Mouse (Mus musculus) forebrain, embryonic 12.5 days (tissue): ENCODE results near the gene Pgp. TPM values are rescaled to one million over a fixed set of nuclear protein-coding genes. Genes with fewer than 3 reads are reported as not detected.
"Not testable (repeated sequence)": the region's sequence is repeated elsewhere in the genome, so short reads cannot be mapped to it uniquely, and the experiment has no call there.

Experiments used
- ATAC-seq: fragments of 200-750 bp; cut with Nextera tagmentation; 2 replicates; pipeline ENCODE4 v1.8.0; 2017; ENCODE audit warnings: moderate TSS enrichment; ENCODE audit not compliant: low FRiP score
- H3K27ac ChIP-seq: fragments of 300-500 bp; sonication (generic); 2 replicates; pipeline ENCODE4 v1.5.1; 2016; ENCODE audit warnings: mild to moderate bottlenecking
- H3K27me3 ChIP-seq: fragments of 300-500 bp; sonication (generic); 2 replicates; pipeline ENCODE4 v1.6.1; 2016; ENCODE audit warnings: mild to moderate bottlenecking
- H3K36me3 ChIP-seq: fragments of 300-500 bp; sonication (generic); replicated peaks from 2 replicates; pipeline ENCODE4 v1.6.1; 2016; ENCODE audit warnings: mild to moderate bottlenecking
- H3K4me1 ChIP-seq: fragments of 300-500 bp; sonication (generic); 2 replicates; pipeline ENCODE4 v1.6.1; 2016
- H3K4me2 ChIP-seq: fragments of 300-500 bp; sonication (generic); 2 replicates; pipeline ENCODE4 v1.6.1; 2016; ENCODE audit warnings: mild to moderate bottlenecking, moderate library complexity
- H3K4me3 ChIP-seq: fragments of 300-500 bp; sonication (generic); replicated peaks from 2 replicates; pipeline ENCODE4 v1.5.1; 2016; ENCODE audit warnings: mild to moderate bottlenecking
- H3K9ac ChIP-seq: fragments of 300-500 bp; sonication (generic); 2 replicates; pipeline ENCODE4 v1.6.1; 2016; ENCODE audit warnings: mild to moderate bottlenecking
- H3K9me3 ChIP-seq: fragments of 300-500 bp; sonication (generic); 2 replicates; pipeline ENCODE4 v1.6.1; 2016
- WGBS: fragments of 180-500 bp; shearing (Covaris S2); methylation state at CpG from one replicate; pipeline ENCODE4 v1.1.7; 2016; 5-methylcytosine and 5-hydroxymethylcytosine counted together
- polyA plus RNA-seq: library from polyadenylated mRNA; unstranded; fragments of >200 nt; fragmentation: Nextera tagmentation; extraction: Ambion mirVana; gene quantifications from 2 replicates; pipeline ENCODE4 v1.2.1, GENCODE M21; 2016

The Pgp gene
- polyA plus RNA-seq, 1 experiment from 2014 or later: 60.3 TPM

DNA sequence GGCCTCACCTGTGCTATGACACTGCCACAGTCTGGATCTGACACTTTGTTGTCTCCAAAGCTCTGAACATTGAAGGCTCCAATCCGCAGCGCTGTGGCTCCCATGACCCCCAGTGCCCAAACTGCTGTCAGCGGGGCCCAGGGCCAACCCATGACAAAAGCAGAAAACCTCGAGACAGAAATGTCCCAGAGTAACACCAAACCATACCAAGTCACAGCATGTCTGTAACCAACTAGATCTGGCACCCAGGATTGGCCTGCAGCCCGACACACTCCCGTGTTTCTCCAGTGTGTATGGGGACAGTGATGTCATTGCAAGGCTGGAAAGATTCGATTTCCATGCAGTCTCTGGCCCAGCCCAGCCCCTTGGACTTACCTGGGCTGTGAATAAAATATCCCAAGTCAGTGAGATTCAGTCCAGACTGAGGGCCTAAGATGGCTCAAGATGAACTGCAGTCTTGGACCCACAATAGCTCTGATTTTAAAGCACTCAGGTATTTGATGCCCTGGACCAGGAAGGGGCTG is 27.5 kb upstream of the Pgp start, which contains the start of gene Dnase1l2:
TSS of gene Dnase1l2 (minus strand) at position 474 of the 524 bp plus-strand sequence.
- Histone ChIP-seq H3K9me3 (no peaks in the 10 kb centered on the region), H3K4me2 (no peak within 1 kb of the TSS), H3K4me3 (no peak within 1 kb of the TSS), H3K9ac (no peak within 1 kb of the TSS; the same call in 1 of the 2 replicates), H3K36me3 (peaks cover 97% of the 10 kb centered on the region), H3K27me3 (no peaks in the 10 kb centered on the region), H3K27ac (no peak within 1 kb of the TSS), H3K4me1 (no peaks in the 10 kb centered on the region)
- whole genome bisulfite sequencing: 79% methylated on average over 7 of the region's 7 CpGs
- ATAC-seq: no peak

- 88% methylated on average over 4 of the region's 4 CpGs for WGBS
- Histone ChIP-seq H3K4me2 (no peak overlapping the region), H3K27ac (no peak overlapping the region), H3K36me3 (peaks cover 99% of the 10 kb centered on the region), H3K9me3 (no peaks in the 10 kb centered on the region), H3K4me3 (no peak overlapping the region), H3K9ac (no peak overlapping the region; the same call in 1 of the 2 replicates), H3K4me1 (no peaks in the 10 kb centered on the region), H3K27me3 (no peaks in the 10 kb centered on the region)
- ATAC-seq: no peak
Measured at GRCm38 (mm10) chr17:24443409-24443808, 26.8 kb upstream of the Pgp start.

GRCm38 (mm10) chr17:24446590-24446989 is 23.6 kb upstream of the Pgp start:
- no peak overlapping the region for H3K9ac ChIP-seq
- H3K4me2 ChIP-seq: no peak overlapping the region
- no peaks in the 10 kb centered on the region for H3K9me3 ChIP-seq
- peaks cover 99% of the 10 kb centered on the region for H3K36me3 ChIP-seq
- H3K27me3 ChIP-seq: no peaks in the 10 kb centered on the region
- H3K4me3 ChIP-seq: no peak overlapping the region
- H3K4me1 ChIP-seq: no peaks in the 10 kb centered on the region
- H3K27ac ChIP-seq: no peak overlapping the region
- WGBS: 90% methylated on average over 8 of the region's 8 CpGs
- ATAC-seq: no peak

DNA sequence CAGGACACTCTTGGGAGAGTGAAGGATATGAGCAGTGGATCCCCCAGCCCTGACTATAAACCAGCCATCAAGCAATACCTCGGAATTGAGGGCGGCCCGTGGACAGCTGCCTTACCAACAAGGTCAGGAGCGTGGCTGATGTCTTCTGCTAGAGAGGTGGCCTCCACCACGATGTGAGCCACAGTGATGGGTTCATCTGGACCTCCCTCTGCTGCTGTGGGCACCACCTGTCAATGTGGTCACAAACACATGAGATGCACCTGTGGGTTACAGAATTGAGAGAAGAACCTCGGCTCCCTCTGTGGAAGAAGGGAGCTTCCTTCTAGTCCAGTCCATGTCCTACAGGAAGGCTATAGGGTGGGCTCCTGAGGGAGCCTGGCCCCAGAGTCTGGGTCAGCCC is 20.7 kb upstream of the Pgp start:
- Histone ChIP-seq H3K4me3 (no peak overlapping the region), H3K36me3 (peaks cover 73% of the 10 kb centered on the region), H3K9me3 (no peaks in the 10 kb centered on the region), H3K27me3 (no peaks in the 10 kb centered on the region), H3K27ac (no peak overlapping the region), H3K4me1 (peaks cover 14% of the 10 kb centered on the region), H3K9ac (no peak overlapping the region), H3K4me2 (no peak overlapping the region)
- 94% methylated on average over 6 of the region's 6 CpGs for WGBS
- ATAC-seq: no peak

GRCm38 (mm10) chr17:24451220-24451619 is 19.0 kb upstream of the Pgp start:
- peaks cover 19% of the 10 kb centered on the region for H3K4me1 ChIP-seq
- peaks cover 56% of the 10 kb centered on the region for H3K36me3 ChIP-seq
- WGBS: 96% methylated on average over 6 of the region's 6 CpGs
- H3K27me3 ChIP-seq: no peaks in the 10 kb centered on the region
- ATAC-seq: no peak
- H3K4me2 ChIP-seq: no peak overlapping the region
- H3K9ac ChIP-seq: no peak overlapping the region
- H3K27ac ChIP-seq: no peak overlapping the region
- H3K9me3 ChIP-seq: no peaks in the 10 kb centered on the region
- H3K4me3 ChIP-seq: no peak overlapping the region

DNA sequence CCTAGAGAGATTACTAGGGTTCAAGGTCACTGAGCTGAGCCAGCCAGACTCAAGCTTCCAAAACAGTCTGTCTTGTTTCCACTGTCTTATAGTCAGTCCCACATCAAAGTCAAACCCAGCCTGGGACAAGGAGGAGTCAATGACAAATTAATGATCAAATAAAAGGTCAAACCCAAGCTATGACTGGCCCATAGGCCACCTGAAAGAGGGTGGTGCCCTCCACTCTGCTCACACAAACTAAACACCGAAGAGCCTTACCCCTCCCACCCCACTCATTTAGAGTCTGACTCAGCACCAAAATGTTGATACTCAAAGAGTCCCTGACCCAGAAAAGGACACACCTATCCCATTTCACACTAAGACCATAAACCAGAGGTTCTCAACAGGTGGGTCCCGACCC is 16.8 kb upstream of the Pgp start:
- no peaks in the 10 kb centered on the region for H3K27me3 ChIP-seq
- H3K36me3 ChIP-seq: peaks cover 35% of the 10 kb centered on the region
- no peak overlapping the region for H3K9ac ChIP-seq
- peak overlapping the region; percentile 55 for H3K4me2 ChIP-seq
- no peak overlapping the region for H3K27ac ChIP-seq
- no peak overlapping the region for H3K4me3 ChIP-seq
- ATAC-seq: no peak
- WGBS: 86% methylated on average over 2 of the region's 2 CpGs
- peaks cover 19% of the 10 kb centered on the region for H3K4me1 ChIP-seq
- no peaks in the 10 kb centered on the region for H3K9me3 ChIP-seq

DNA sequence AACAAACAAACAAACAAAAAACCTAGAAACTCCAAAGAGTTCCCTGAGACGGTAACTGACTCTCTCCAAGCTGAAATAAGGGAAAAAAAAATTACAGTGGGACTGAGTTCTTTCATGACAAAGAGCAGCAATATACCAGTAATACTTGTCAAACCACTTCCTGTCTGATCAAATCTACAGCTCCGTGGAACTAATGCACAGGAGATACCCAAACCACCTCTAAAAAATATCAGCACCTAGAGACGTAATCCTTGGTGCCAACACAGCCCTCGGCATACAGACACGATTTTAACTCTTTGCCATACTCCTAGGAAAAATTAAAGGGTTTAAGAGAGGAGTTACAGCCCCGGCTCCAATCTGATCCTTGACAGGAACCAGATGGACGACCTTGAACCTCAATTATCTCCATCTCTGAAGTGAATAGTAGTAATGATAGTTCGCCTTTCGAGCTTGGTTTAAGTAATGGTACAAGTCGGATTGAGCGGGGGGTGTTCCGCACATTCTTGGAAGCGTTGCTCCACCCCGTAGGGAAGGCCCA is 15.9 kb upstream of the Pgp start:
- Histone ChIP-seq H3K9me3 (no peaks in the 10 kb centered on the region), H3K36me3 (peaks cover 26% of the 10 kb centered on the region), H3K27me3 (no peaks in the 10 kb centered on the region), H3K4me2 (peak overlapping the region; percentile 55), H3K4me1 (peaks cover 19% of the 10 kb centered on the region), H3K27ac (peak overlapping the region; percentile 90), H3K9ac (peak overlapping the region; percentile 86), H3K4me3 (peak overlapping the region; percentile 75)
- no peak for ATAC-seq
- 10% methylated on average over 14 of the region's 14 CpGs for WGBS

- peak; percentile 94 for ATAC-seq
- Histone ChIP-seq H3K36me3 (peaks cover 19% of the 10 kb centered on the region), H3K9ac (peak overlapping the region; percentile 86), H3K4me2 (peak overlapping the region; percentile 55), H3K9me3 (no peaks in the 10 kb centered on the region), H3K27me3 (no peaks in the 10 kb centered on the region), H3K27ac (peak overlapping the region; percentile 90), H3K4me3 (peak overlapping the region; percentile 75), H3K4me1 (peaks cover 19% of the 10 kb centered on the region)
- under 1% methylated on average over 67 of the region's 67 CpGs for WGBS
Measured at GRCm38 (mm10) chr17:24454756-24455522, 15.3 kb upstream of the Pgp start.

DNA sequence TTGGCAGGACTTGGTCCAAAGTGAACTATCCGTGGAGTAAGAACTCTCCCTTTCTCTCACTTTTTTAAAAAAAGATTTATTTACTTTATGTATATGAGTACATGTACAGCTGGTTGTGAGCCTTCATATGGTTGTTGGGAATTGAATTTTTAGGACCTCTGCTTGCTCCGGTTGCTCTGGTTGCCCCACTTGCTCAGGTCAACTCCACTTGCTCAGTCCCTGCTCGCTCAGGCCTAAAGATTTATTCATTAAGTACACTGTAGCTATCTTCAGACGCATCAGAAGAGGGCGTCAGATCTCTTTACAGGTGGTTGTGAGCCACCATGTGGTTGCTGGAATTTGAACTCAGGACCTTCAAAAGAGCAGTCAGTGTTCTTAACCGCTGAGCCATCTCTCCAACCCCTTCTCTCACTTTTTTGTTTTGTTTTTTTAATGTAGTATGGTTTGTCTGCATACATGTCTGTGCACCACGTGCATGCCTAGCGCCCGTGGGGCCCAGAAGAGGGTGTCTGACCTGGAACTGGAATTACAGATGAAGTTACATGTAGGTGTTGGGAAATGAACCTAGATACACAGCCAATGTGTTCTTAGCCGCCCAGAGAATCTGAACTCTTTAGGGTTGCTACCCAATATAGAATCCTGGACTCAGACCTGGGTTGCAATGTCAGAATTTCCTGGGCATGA is 14.5 kb upstream of the Pgp start:
- Histone ChIP-seq H3K36me3 (peaks cover 12% of the 10 kb centered on the region), H3K4me1 (peaks cover 19% of the 10 kb centered on the region), H3K4me3 (0 out of 2 replicates have a peak overlapping the region, but pooled peaks have one; percentile 75), H3K4me2 (peak overlapping the region; percentile 39)
- WGBS: 47% methylated on average over 10 of the region's 10 CpGs
- H3K27ac ChIP-seq, H3K9ac ChIP-seq, H3K9me3 ChIP-seq, H3K27me3 ChIP-seq: not testable (repeated sequence)
- peak; percentile 3; the same call in 1 of the 2 replicates for ATAC-seq

DNA sequence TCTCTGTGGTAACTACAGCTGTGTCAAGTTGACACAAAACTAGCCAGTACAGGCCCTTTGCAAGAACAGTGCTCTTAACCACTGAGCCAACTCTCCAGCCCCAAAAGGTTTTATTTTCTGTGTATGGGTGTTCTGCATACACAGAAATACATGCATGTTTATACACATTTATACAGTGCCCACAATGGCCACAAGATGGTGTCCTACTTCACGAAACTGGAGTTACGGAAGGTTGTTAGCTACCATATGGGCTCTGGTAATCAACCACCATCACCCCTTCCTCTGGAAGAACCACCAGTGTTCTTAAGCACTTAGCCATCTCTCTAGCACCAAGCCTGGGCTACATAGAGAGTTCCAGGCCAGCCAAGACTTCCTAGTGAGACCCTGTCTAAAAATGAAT is 8.6 kb upstream of the Pgp start:
- H3K4me2 ChIP-seq: no peak overlapping the region
- H3K4me1 ChIP-seq: no peaks in the 10 kb centered on the region
- H3K36me3 ChIP-seq: no peaks in the 10 kb centered on the region
- 60% methylated on average over 2 of the region's 2 CpGs for WGBS
- no peak overlapping the region for H3K4me3 ChIP-seq
- H3K9me3 ChIP-seq: no peaks in the 10 kb centered on the region
- H3K27ac ChIP-seq: no peak overlapping the region
- no peaks in the 10 kb centered on the region for H3K27me3 ChIP-seq
- no peak overlapping the region for H3K9ac ChIP-seq
- no peak for ATAC-seq

GRCm38 (mm10) chr17:24462932-24463331 is 7.3 kb upstream of the Pgp start:
- no peak for ATAC-seq
- H3K4me1 ChIP-seq: no peaks in the 10 kb centered on the region
- 86% methylated on average over 1 of the region's 1 CpGs for whole genome bisulfite sequencing

GRCm38 (mm10) chr17:24463374-24464133 is 6.6 kb upstream of the Pgp start:
- ATAC-seq: no peak
- Histone ChIP-seq H3K9me3 (no peaks in the 10 kb centered on the region), H3K4me3 (no peak overlapping the region), H3K4me1 (no peaks in the 10 kb centered on the region), H3K27ac (no peak overlapping the region), H3K27me3 (no peaks in the 10 kb centered on the region), H3K9ac (no peak overlapping the region), H3K4me2 (no peak overlapping the region), H3K36me3 (no peaks in the 10 kb centered on the region)
- WGBS: 58% methylated on average over 6 of the region's 6 CpGs

More at GRCm38 (mm10) chr17:24462932-24463331, 7.3 kb upstream of the Pgp start:
- no peak overlapping the region for H3K27ac ChIP-seq
- no peak overlapping the region for H3K9ac ChIP-seq
- no peaks in the 10 kb centered on the region for H3K36me3 ChIP-seq
- no peaks in the 10 kb centered on the region for H3K27me3 ChIP-seq
- no peak overlapping the region for H3K4me3 ChIP-seq
- no peaks in the 10 kb centered on the region for H3K9me3 ChIP-seq
- H3K4me2 ChIP-seq: no peak overlapping the region
